Mouse (Mus musculus) megakaryocyte-erythroid progenitor cell, adult 5-6 weeks (primary cell): Measurements from ENCODE around the gene Gm10337. TPM values are rescaled to one million over a fixed set of nuclear protein-coding genes. Genes with fewer than 3 reads are reported as not detected.
A peak's percentile ranks its signal among the peaks of the same experiment; 100 is the strongest.

Source experiments
- ATAC-seq: replicated peaks from 2 replicates; pipeline ENCODE4 v1.8.0; 2016; ENCODE audit warnings: mild to moderate bottlenecking, inconsistent platforms; ENCODE audit not compliant: severe bottlenecking, poor library complexity, low FRiP score, low TSS enrichment
- total RNA-seq, 2 experiments: library from RNA; stranded (forward) in 1 of 2; stranded (reverse) in 1 of 2; fragments of 200-1000, 215-1000 nt in 1 of 2; fragments of >200 nt in 1 of 2; fragmentation: Nextera tagmentation in 1 of 2; gene quantifications; 2 replicates each; pipeline ENCODE4 v1.2.3; 2014 to 2017

The Gm10337 gene
- total RNA-seq, 2 experiments from 2014 or later = not detected

DNA sequence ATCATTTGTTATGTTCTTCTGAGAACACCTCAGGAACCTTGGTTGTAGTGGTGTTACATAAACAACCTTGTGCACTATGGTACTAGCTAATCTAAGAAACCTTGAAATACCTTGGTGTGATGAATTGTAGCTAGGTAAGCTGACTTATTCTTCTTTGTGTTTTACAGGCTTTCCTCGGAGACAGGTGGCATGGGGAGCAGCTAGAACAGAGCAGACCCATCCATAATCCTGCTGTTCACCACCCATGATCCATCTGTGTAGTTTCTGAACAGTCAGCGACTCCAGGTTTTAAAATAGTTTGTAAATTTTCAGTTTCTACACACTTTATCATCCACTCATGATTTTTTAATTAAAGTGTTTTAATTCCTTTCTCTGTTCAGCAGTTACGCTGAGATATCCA lies 5.2 kb upstream of the Gm10337 start:
- no peak for ATAC-seq

DNA sequence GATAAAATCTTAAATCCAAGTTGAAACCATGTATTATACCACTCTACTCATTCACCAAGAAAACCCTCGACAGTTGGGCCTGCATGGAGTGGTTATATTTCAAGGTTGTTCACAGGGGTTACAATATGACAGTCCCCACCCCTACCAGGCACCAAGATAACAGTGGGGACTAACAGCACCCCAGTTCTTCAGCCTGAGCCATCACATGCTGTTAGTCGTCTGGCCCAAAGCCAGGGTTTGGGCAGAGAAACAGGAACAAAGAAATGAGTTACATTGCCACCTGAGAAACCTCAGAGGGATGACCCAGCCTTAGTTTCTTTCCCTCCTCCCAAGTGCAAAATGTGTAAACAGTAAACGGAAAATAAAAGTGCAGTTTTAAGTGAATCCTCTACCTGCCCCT lies 4.2 kb upstream of the Gm10337 start:
- ATAC-seq = 0 out of 2 replicates have a peak, but pooled peaks have one; percentile 15

GRCm38 (mm10) chr15:102499851-102500250 lies 3.7 kb upstream of the Gm10337 start:
- no peak for ATAC-seq

GRCm38 (mm10) chr15:102500479-102500878 lies 3.0 kb upstream of the Gm10337 start:
- no peak for ATAC-seq

GRCm38 (mm10) chr15:102501084-102501814 lies 2.3 kb upstream of the Gm10337 start:
- 0 out of 2 replicates have a peak, but pooled peaks have one; percentile 21 for ATAC-seq

GRCm38 (mm10) chr15:102502254-102502840 lies 1.2 kb upstream of the Gm10337 start:
- ATAC-seq = no peak

GRCm38 (mm10) chr15:102503924-102504782 lies 631 bp downstream of the Gm10337 start:
- no peak for ATAC-seq

- ATAC-seq = peak; percentile 10; the same call in 1 of the 2 replicates
Measured at GRCm38 (mm10) chr15:102505073-102505769, 1.7 kb downstream of the Gm10337 start.

DNA sequence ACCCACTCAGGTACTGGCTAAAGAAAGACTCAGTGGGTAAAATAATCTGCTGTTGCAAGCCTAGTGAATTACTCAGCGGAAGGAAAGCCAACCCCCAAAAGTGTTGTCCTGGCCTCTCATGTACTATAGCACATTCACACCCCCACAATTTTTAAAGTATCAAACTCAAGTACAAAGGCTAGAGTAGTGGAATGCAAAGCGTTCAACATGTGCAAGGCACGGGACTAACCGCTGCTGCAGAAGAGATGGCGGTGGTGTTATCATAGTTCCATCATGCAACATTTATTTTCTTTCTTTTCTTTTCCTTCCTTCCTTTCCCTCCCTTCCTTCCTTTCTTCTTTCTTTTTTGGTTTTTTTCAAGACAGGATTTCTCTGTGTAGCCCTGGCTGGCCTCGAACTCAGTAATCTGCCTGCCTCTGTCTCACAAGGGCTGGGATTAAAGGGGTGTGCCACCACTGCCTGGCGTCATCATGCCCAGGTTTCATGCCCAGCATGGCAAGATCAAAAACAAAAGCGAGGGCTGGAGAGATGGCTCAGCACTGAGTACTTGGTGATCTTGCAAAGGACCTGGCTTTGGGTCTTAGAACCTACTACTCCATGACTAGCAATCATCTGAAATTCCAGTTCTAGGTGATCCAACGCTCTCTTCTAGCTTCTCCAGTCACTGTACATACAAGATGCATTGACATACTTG lies 2.4 kb downstream of the Gm10337 start:
- no peak for ATAC-seq

- ATAC-seq = no peak
Measured at GRCm38 (mm10) chr15:102506464-102506830, 2.9 kb downstream of the Gm10337 start.

- ATAC-seq = no peak
Measured at GRCm38 (mm10) chr15:102506864-102507263, 3.3 kb downstream of the Gm10337 start.

- ATAC-seq = no peak
Measured at GRCm38 (mm10) chr15:102507561-102507960, 4.0 kb downstream of the Gm10337 start.

DNA sequence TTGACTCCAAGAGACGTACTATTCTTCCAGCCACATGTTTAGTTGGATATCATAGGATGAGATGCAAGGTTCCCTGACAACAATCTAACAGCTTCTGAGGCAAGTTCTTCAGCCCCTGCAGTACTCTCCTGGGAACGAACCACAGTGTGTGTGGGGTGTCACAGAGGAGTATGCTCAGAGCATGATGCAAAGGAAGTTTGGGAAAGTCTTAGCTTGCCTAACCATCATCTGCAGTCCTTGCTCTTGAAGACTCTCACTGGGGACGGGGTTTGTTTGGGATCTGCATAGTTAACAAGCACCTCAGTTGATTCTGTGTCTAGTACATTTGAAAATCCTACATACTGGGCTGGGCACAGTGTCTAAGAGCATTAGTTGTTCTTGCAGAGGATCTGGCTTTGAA lies 4.8 kb downstream of the Gm10337 start:
- ATAC-seq = no peak

GRCm38 (mm10) chr15:102510110-102510509 lies 6.6 kb downstream of the Gm10337 start:
- ATAC-seq = no peak

- ATAC-seq = peak; percentile 92
Measured at GRCm38 (mm10) chr15:102510590-102511284, 7.2 kb downstream of the Gm10337 start.

DNA sequence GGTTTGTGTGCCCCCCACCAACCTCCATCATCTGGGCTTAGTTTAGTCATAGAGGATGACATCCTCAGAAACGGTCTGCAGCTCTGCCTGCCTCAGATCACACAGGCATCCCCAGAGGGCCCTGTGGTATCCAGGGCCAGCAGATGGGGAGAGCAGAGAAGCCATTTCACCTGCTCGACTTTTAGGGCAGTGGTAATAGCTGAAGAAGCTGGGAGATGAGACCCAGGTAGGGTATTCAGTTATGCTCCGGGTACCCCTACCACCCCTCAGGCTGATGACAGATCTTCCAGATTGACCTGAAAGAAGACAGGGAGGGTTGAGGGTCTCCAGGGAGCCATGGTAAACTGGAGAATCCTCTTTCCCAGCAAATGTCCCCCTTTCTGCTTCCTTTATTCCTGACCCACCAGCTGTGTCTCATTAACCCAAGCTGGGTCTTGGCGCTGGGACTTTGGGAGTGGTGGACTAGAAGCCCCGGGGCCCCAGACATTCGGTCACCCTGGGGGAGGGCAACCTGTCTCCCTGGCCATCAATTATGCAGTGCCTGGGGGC lies 7.8 kb downstream of the Gm10337 start:
- no peak for ATAC-seq

DNA sequence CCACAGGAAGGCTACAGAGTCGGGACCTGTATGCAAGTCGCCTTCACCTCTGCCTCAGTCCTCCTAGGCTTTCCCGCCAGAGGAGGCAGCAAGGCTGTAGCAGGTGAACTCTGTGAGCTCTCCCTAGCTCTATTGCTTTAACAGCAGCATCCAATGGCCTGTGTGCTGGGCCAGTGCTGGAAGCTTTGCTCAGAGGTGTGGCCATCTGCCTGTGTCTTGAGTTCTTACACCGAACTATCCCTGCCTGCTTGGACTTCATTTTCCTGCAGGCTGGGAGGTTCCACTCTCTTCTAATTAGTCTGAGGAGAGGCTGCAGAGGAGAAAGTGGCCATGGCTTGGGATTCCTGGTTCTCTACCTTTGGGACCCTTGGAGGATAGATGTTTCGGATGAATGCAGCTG lies 8.5 kb downstream of the Gm10337 start:
- no peak for ATAC-seq

- no peak for ATAC-seq
Measured at GRCm38 (mm10) chr15:102512471-102512870, 8.9 kb downstream of the Gm10337 start.
